Comparison of ENCODE assay signal across 12 mouse cellular contexts in the genomic region with DNA sequence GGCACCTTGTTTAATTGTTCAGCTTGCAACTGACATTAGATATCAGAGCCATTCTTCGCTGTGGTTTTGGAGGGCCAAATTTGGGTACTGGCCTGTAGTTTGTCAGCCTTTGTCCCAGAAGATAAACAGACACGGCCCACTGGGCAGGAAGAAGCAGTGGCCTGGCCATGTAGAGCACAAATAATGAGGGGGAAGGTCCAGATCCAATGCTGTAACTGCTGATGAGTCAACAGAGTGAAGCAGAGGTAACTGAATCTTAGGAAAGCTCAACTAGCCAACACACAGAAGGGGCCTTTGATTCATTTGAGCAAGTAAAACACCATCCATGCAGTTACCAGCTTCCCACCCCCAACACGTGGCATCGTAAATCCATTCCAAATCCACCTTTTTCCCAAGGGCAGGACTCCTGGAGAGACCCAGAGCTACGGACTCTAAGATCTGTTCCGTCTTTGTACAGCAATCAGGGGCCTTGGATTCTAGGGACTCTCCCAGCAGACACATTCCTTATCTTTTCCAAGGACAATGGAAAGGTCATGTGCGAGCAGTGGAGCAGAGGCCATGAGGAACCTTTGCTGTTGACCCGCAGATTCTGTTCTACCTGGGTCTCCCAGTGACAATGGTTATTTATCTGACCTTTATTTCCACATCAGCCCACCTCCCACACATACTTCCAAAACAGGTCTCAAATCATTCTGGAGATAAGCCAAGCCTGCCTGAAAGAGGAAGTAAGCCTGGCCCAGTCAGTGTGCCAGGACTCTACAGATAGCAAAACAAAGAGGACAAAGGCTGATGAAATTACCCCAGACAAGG.
DNase-seq lines count a peak whose midpoint lies in the region; ATAC-seq and TF ChIP-seq lines count a peak whose summit lies in the region.
"Had no signal": no experiment of that assay in that cellular context is flagged by ENCODE, and none has a peak within 500 bp of the region (broad histone marks: within the 10 kb centered on the region; RNA-seq: fewer than 3 reads in every experiment).

No protein-coding gene starts in this region.

- no peaks in the 10 kb centered on the region for H3K79me2 ChIP-seq in liver, adult 2 months (ENCODE audit: control insufficient read depth, insufficient read depth, low read length)
- H3K79me2 ChIP-seq in MEL (ENCODE audit: control insufficient read depth, insufficient read depth, low read length, poor library complexity) = no peaks in the 10 kb centered on the region

- H3K9ac ChIP-seq in liver, adult 2 months (ENCODE audit: low read depth, low read length) = no peak overlapping the region
- H3K9ac ChIP-seq in liver, embryonic 11.5 days (ENCODE audit: low read depth, low read length) = no peak overlapping the region
- H3K9ac ChIP-seq in MEL (ENCODE audit: control insufficient read depth, low read depth, low read length, poor library complexity, severe bottlenecking) = no peak overlapping the region
- H3K9ac ChIP-seq in heart, embryonic 14.5 days (ENCODE audit: low read length) = no peak overlapping the region

- no peak for TF ChIP-seq CTCF in liver, adult 2 months (IDR thresholded peaks at IDR 0.05; ENCODE audit: low read depth, low read length)
- TF ChIP-seq CTCF in MEL (IDR thresholded peaks at IDR 0.05 in 2 of 3, conservative IDR thresholded peaks at IDR 0.05 in 1 of 3; ENCODE audit: control insufficient read depth in 1 of 3, insufficient read depth in 1 of 3, low read depth in 2 of 3, low read length in 3 of 3, poor library complexity in 1 of 3, severe bottlenecking in 1 of 3) = no peak

- no peak overlapping the region for H3K4me2 ChIP-seq in liver, embryonic 11.5 days
- H3K4me2 ChIP-seq in heart, embryonic 14.5 days (ENCODE audit: low read length) = no peak overlapping the region

- ATAC-seq in liver, embryonic 11.5 days (replicated peaks; ENCODE audit: low FRiP score) = no peak
- peak; percentile 42; the same call in 1 of the 2 replicates for ATAC-seq in heart, embryonic 14.5 days (ENCODE audit: insufficient number of reproducible peaks, insufficient read depth, low FRiP score, low read depth)

- no peak overlapping the region for H3K4me3 ChIP-seq in liver, adult 2 months (ENCODE audit: insufficient read depth, low read depth, low read length)
- H3K4me3 ChIP-seq in liver, embryonic 11.5 days (ENCODE audit: low read depth, low read length) = no peak overlapping the region
- H3K4me3 ChIP-seq in MEL (ENCODE audit: control insufficient read depth in 1 of 2, insufficient read depth in 1 of 2, low read depth in 2 of 2, low read length in 2 of 2) = no peak overlapping the region
- H3K4me3 ChIP-seq in heart, embryonic 14.5 days (ENCODE audit: control insufficient read depth in 1 of 2, insufficient read depth in 1 of 2, low read depth in 1 of 2, low read length in 2 of 2) = no peak overlapping the region
- H3K4me3 ChIP-seq: erythroblast, embryonic 14.5 days; hindbrain, embryonic 10.5 days had no signal

- 40% methylated on average over 8 of the region's 8 CpGs for WGBS in liver, adult 2 months
- 58% methylated on average over 8 of the region's 8 CpGs for WGBS in liver, embryonic 11.5 days
- 45% methylated on average over 8 of the region's 8 CpGs for WGBS in heart, embryonic 14.5 days

- H3K9me3 ChIP-seq in liver, embryonic 11.5 days (ENCODE audit: control insufficient read depth, low read length) = no peaks in the 10 kb centered on the region
- H3K9me3 ChIP-seq in MEL (replicated peaks; ENCODE audit: insufficient read depth, low read length) = no peaks in the 10 kb centered on the region
- H3K9me3 ChIP-seq in heart, embryonic 14.5 days (ENCODE audit: control insufficient read depth, low read length) = no peaks in the 10 kb centered on the region
- H3K9me3 ChIP-seq: hindbrain, embryonic 10.5 days had no signal

- H3K27ac ChIP-seq in liver, adult 2 months (replicated peaks; ENCODE audit: insufficient read depth, low read depth, low read length) = no peak overlapping the region; the same call in 1 of the 2 replicates
- H3K27ac ChIP-seq in liver, embryonic 11.5 days (ENCODE audit: low read depth, low read length) = no peak overlapping the region
- H3K27ac ChIP-seq in MEL (ENCODE audit: control insufficient read depth, low read depth, low read length) = peak overlapping the region; percentile 31
- H3K27ac ChIP-seq in heart, embryonic 14.5 days (replicated peaks in 1 of 2; ENCODE audit: control insufficient read depth in 1 of 2, insufficient read depth in 1 of 2, low read depth in 2 of 2, low read length in 2 of 2) = peak overlapping the region; percentile 48 to 50
- H3K27ac ChIP-seq: hindbrain, embryonic 10.5 days had no signal

- TF ChIP-seq EP300 in MEL (IDR thresholded peaks at IDR 0.05; ENCODE audit: low read depth in 1 of 2, low read length in 2 of 2) = peak; percentile 84 to 88

- no peak for TF ChIP-seq RAD21 in MEL (IDR thresholded peaks at IDR 0.05; ENCODE audit: low read depth, low read length)

- H3K27me3 ChIP-seq in liver, adult 2 months (ENCODE audit: control insufficient read depth, insufficient read depth, low read length) = no peaks in the 10 kb centered on the region
- no peaks in the 10 kb centered on the region for H3K27me3 ChIP-seq in liver, embryonic 11.5 days (replicated peaks; ENCODE audit: control insufficient read depth, insufficient read depth, low read length)
- H3K27me3 ChIP-seq in MEL (ENCODE audit: control insufficient read depth in 1 of 2, insufficient read depth in 2 of 2, low read length in 2 of 2) = no peaks in the 10 kb centered on the region
- H3K27me3 ChIP-seq in heart, embryonic 14.5 days (ENCODE audit: control insufficient read depth, insufficient read depth, low read length) = no peaks in the 10 kb centered on the region

- no peaks in the 10 kb centered on the region for H3K36me3 ChIP-seq in liver, adult 2 months (ENCODE audit: control insufficient read depth, insufficient read depth, low read length)
- H3K36me3 ChIP-seq in liver, embryonic 11.5 days (ENCODE audit: control insufficient read depth, insufficient read depth, low read length) = no peaks in the 10 kb centered on the region
- peaks cover 0 to 21% of the 10 kb centered on the region in 2 experiments; a peak in 2 of 4 replicates for H3K36me3 ChIP-seq in MEL (ENCODE audit: control insufficient read depth in 1 of 2, insufficient read depth in 2 of 2, low read length in 2 of 2)
- no peaks in the 10 kb centered on the region for H3K36me3 ChIP-seq in heart, embryonic 14.5 days (ENCODE audit: control insufficient read depth, insufficient read depth, low read length)
- H3K36me3 ChIP-seq: G1E; hindbrain, embryonic 10.5 days had no signal

- peak; percentile 82 for DNase-seq in liver, adult 2 months (ENCODE audit: extremely low read depth, low read depth, low spot score)
- no peak for DNase-seq in liver, embryonic 11.5 days (ENCODE audit: low spot score)
- peak; percentile 92 for DNase-seq in MEL (ENCODE audit: low read depth, low spot score)
- peak; percentile 61 for DNase-seq in adrenal gland, adult 8-10 months
- DNase-seq in spleen, postnatal 36 days (ENCODE audit: low spot score in 2 of 2) = no peak
- DNase-seq in cerebellum, adult 9-11 months = no peak
- no peak for DNase-seq in frontal cortex, postnatal 14 days (ENCODE audit: low spot score in 2 of 2)
- DNase-seq: layer of hippocampus, adult 9-11 months had no signal

- TF ChIP-seq POLR2A in liver, adult 2 months (IDR thresholded peaks at IDR 0.05; ENCODE audit: extremely low read depth, insufficient read depth, low read length) = no peak
- TF ChIP-seq POLR2A in MEL (IDR thresholded peaks at IDR 0.05; ENCODE audit: control insufficient read depth in 1 of 2, insufficient read depth in 1 of 2, low read depth in 1 of 2, low read length in 2 of 2, poor library complexity in 1 of 2) = no peak

- H3K4me1 ChIP-seq in liver, adult 2 months (ENCODE audit: control insufficient read depth, insufficient read depth, low read length) = peaks cover 13% of the 10 kb centered on the region
- H3K4me1 ChIP-seq in liver, embryonic 11.5 days (replicated peaks; ENCODE audit: control insufficient read depth, insufficient read depth, low read length) = peaks cover 3% of the 10 kb centered on the region; the same call in 1 of the 2 replicates
- H3K4me1 ChIP-seq in MEL (ENCODE audit: control insufficient read depth in 1 of 2, insufficient read depth in 2 of 2, low read length in 2 of 2) = peaks cover 7 to 21% of the 10 kb centered on the region in 2 experiments; a peak in 3 of 4 replicates
- peaks cover 10 to 16% of the 10 kb centered on the region in 2 experiments; a peak in 3 of 4 replicates for H3K4me1 ChIP-seq in heart, embryonic 14.5 days (ENCODE audit: control insufficient read depth in 2 of 2, insufficient read depth in 2 of 2, low read length in 2 of 2)

TF ChIP-seq in MEL, 35 proteins besides CTCF, POLR2A, EP300 and RAD21 (continues in another document):
- TF ChIP-seq ZKSCAN1 (IDR thresholded peaks at IDR 0.05; ENCODE audit: low read depth, low read length) (no peak), E2F4 (IDR thresholded peaks at IDR 0.05; ENCODE audit: borderline replicate concordance, low read depth, low read length) (no peak), MEF2A (IDR thresholded peaks at IDR 0.05; ENCODE audit: extremely low read depth, insufficient replicate concordance, low read depth, low read length, poor library complexity, severe bottlenecking) (no peak), KAT2A (conservative IDR thresholded peaks at IDR 0.05; ENCODE audit: low read depth, low read length) (no peak), HCFC1 (IDR thresholded peaks at IDR 0.05; ENCODE audit: low read depth, low read length) (no peak), SIN3A (IDR thresholded peaks at IDR 0.05; ENCODE audit: low read length) (peak; percentile 46; the same call in 1 of the 2 replicates), MAFK (IDR thresholded peaks at IDR 0.05; ENCODE audit: borderline replicate concordance, low read depth, low read length) (no peak), SMC3 (IDR thresholded peaks at IDR 0.05; ENCODE audit: low read depth, low read length) (no peak), GABPA (IDR thresholded peaks at IDR 0.05; ENCODE audit: low read depth, low read length) (no peak), BHLHE40 (IDR thresholded peaks at IDR 0.05; ENCODE audit: borderline replicate concordance, low read depth, low read length) (0 out of 2 replicates have a peak, but pooled peaks have one; percentile 23), NRF1 (IDR thresholded peaks at IDR 0.05; ENCODE audit: insufficient read depth, low read depth, low read length, poor library complexity, severe bottlenecking) (no peak), POLR2AphosphoS5 (IDR thresholded peaks at IDR 0.05; ENCODE audit: borderline replicate concordance, low read depth, low read length) (no peak), ELF1 (IDR thresholded peaks at IDR 0.05; ENCODE audit: low read depth, low read length) (no peak), TCF12 (IDR thresholded peaks at IDR 0.05; ENCODE audit: low read depth, low read length) (peak; percentile 75), MAX (IDR thresholded peaks at IDR 0.05; ENCODE audit: low read length) (no peak), RCOR1 (IDR thresholded peaks at IDR 0.05; ENCODE audit: low read depth, low read length) (peak; percentile 77), JUND (IDR thresholded peaks at IDR 0.05; ENCODE audit: low read depth, low read length) (no peak), MAZ (IDR thresholded peaks at IDR 0.05; ENCODE audit: low read depth, low read length) (no peak)

Comparison
In these comparisons a context has a peak if more than half of its experiments do, and no peak if none do; other contexts are left out.
1. DNase-seq: peak in liver, adult 2 months (single experiment), MEL (single experiment) and adrenal gland, adult 8-10 months (single experiment); none in liver, embryonic 11.5 days (single experiment), spleen, postnatal 36 days (0 of 2), cerebellum, adult 9-11 months (single experiment) and frontal cortex, postnatal 14 days (0 of 2).
2. H3K27ac ChIP-seq: peak in MEL (single experiment) and heart, embryonic 14.5 days (2 of 2); none in liver, adult 2 months (single experiment) and liver, embryonic 11.5 days (single experiment).